Mouse (Mus musculus): ENCODE data around the gene Nbr1. TPM values are rescaled to one million over a fixed set of nuclear protein-coding genes. Genes with fewer than 3 reads are reported as not detected.
"Not testable (repeated sequence)": the region's sequence is repeated elsewhere in the genome, so short reads cannot be mapped to it uniquely, and the experiment has no call there.

Gene Nbr1
- polyA plus RNA-seq, 1 experiment from 2014 or later = 98.4 TPM

DNA sequence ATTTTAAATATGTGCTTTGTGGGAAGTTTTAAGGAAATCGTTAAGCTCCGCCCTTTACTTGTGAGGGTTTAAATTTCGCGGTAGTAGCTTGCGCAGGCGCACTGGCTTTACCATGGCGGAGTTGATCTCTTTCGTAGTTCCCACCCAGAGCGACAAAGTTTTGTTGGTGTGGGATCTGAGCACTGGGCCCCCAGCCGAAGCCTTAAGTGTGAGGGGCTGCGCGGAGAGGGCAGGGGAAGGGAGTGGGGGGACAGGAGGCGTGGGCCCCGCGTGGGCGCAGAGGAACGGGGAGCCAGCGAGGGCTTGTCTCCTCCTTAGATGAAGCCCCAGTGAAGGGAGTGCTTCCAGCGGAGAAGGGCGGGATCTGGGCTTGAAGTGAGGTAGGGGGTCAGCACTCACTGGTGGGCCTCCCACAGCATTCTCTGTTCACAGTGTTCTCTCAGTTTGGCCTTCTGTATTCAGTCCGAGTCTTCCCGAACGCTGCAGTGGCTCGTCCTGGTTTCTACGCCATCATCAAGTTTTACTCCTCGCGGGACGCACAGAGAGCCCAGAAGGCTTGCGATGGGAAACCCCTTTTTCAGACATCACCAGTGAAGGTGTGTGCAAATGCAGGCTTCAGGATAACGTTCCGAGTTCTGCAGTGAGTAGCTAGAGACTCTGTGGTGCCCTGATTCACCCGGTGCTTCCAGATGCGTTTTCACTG lies 76.1 kb downstream of the Nbr1 start:
- Histone ChIP-seq H3K4me2 (ENCODE audit: low read length) (peak overlapping the region; percentile 99), H3K9me3 (replicated peaks; ENCODE audit: control insufficient read depth, low read length, poor library complexity, severe bottlenecking) (no peaks in the 10 kb centered on the region), H3K27ac (ENCODE audit: low read length) (peak overlapping the region; percentile 81), H3K9ac (ENCODE audit: low read depth, low read length) (peak overlapping the region; percentile 68), H3K4me1 (ENCODE audit: control insufficient read depth, insufficient read depth, low read length) (peaks cover 8% of the 10 kb centered on the region), H3K36me3 (ENCODE audit: control insufficient read depth, insufficient read depth, low read length) (no peaks in the 10 kb centered on the region), H3K27me3 (ENCODE audit: control insufficient read depth, insufficient read depth, low read depth, low read length) (no peaks in the 10 kb centered on the region), H3K4me3 (ENCODE audit: low read depth, low read length) (peak overlapping the region; percentile 75)
- ATAC-seq = no peak; the same call in none of the 2 replicates
- WGBS = under 1% methylated on average over 33 of the region's 33 CpGs

- not testable (repeated sequence) for H3K27ac ChIP-seq (ENCODE audit: low read length); H3K36me3 ChIP-seq (ENCODE audit: control insufficient read depth, insufficient read depth, low read length); H3K4me2 ChIP-seq (ENCODE audit: low read length); H3K9ac ChIP-seq (ENCODE audit: low read depth, low read length); H3K27me3 ChIP-seq (ENCODE audit: control insufficient read depth, insufficient read depth, low read depth, low read length); H3K9me3 ChIP-seq (replicated peaks; ENCODE audit: control insufficient read depth, low read length, poor library complexity, severe bottlenecking); ATAC-seq; H3K4me3 ChIP-seq (ENCODE audit: low read depth, low read length); H3K4me1 ChIP-seq (ENCODE audit: control insufficient read depth, insufficient read depth, low read length)
- 77% methylated on average over 4 of the region's 5 CpGs for WGBS
These were observed 76.9 kb downstream of the Nbr1 start for GRCm38 (mm10) chr11:101628733-101629417.

Other genes starting within 250 kb of the Nbr1 start
- gene Becn1, start 249.9 kb upstream of the Nbr1 start, polyA plus RNA-seq (2015; fragmentation: Nextera tagmentation; extraction: Ambion mirVana) = 159 and 177 TPM in 2 replicates
- gene Psme3, start 235.9 kb upstream of the Nbr1 start, polyA plus RNA-seq (2015; fragmentation: Nextera tagmentation; extraction: Ambion mirVana) = 107 and 121 TPM in 2 replicates
- gene Aoc2, start 227.1 kb upstream of the Nbr1 start, polyA plus RNA-seq (2015; fragmentation: Nextera tagmentation; extraction: Ambion mirVana) = 2.0 and 2.2 TPM in 2 replicates
- 0.13 and 0.14 TPM in 2 replicates for gene Aoc3, start 221.5 kb upstream of the Nbr1 start, polyA plus RNA-seq (2015; fragmentation: Nextera tagmentation; extraction: Ambion mirVana)
- not detected in 2 replicates for gene G6pc, start 184.6 kb upstream of the Nbr1 start, polyA plus RNA-seq (2015; fragmentation: Nextera tagmentation; extraction: Ambion mirVana)
- 96.2 and 98.2 TPM in 2 replicates for gene Aarsd1, start 134.5 kb upstream of the Nbr1 start, polyA plus RNA-seq (2015; fragmentation: Nextera tagmentation; extraction: Ambion mirVana)
- 7.0 and 7.9 TPM in 2 replicates for gene Gm27029, start 127.4 kb upstream of the Nbr1 start, polyA plus RNA-seq (2015; fragmentation: Nextera tagmentation; extraction: Ambion mirVana)
- gene Rundc1, start 127.1 kb upstream of the Nbr1 start, polyA plus RNA-seq (2015; fragmentation: Nextera tagmentation; extraction: Ambion mirVana) = 32.1 and 32.6 TPM in 2 replicates
- 3.0 and 3.1 TPM in 2 replicates for gene Ptges3l, start 126.8 kb upstream of the Nbr1 start, polyA plus RNA-seq (2015; fragmentation: Nextera tagmentation; extraction: Ambion mirVana)
- gene Rpl27, start 109.9 kb upstream of the Nbr1 start, polyA plus RNA-seq (2015; fragmentation: Nextera tagmentation; extraction: Ambion mirVana) = 185 and 220 TPM in 2 replicates
- 2.5 and 3.1 TPM in 2 replicates for gene Ifi35, start 103.7 kb upstream of the Nbr1 start, polyA plus RNA-seq (2015; fragmentation: Nextera tagmentation; extraction: Ambion mirVana)
- gene Rnd2, start 87.2 kb upstream of the Nbr1 start, polyA plus RNA-seq (2015; fragmentation: Nextera tagmentation; extraction: Ambion mirVana) = 67.7 and 76.5 TPM in 2 replicates
- gene Vat1, start 85.9 kb upstream of the Nbr1 start, polyA plus RNA-seq (2015; fragmentation: Nextera tagmentation; extraction: Ambion mirVana) = 134 and 145 TPM in 2 replicates
- gene Brca1, start 194 bp upstream of the Nbr1 start, polyA plus RNA-seq (2015; fragmentation: Nextera tagmentation; extraction: Ambion mirVana) = 1.9 TPM in 2 replicates
- 2.2 and 3.2 TPM in 2 replicates for gene Tmem106a, start 30.1 kb downstream of the Nbr1 start, polyA plus RNA-seq (2015; fragmentation: Nextera tagmentation; extraction: Ambion mirVana)
- not detected in 2 replicates for gene Gm11634, start 47.1 kb downstream of the Nbr1 start, polyA plus RNA-seq (2015; fragmentation: Nextera tagmentation; extraction: Ambion mirVana)
- gene Rdm1, start 75.0 kb downstream of the Nbr1 start, polyA plus RNA-seq (2015; fragmentation: Nextera tagmentation; extraction: Ambion mirVana) = 10.6 and 10.7 TPM in 2 replicates
- 6.2 and 6.8 TPM in 2 replicates for gene Arl4d, start 113.4 kb downstream of the Nbr1 start, polyA plus RNA-seq (2015; fragmentation: Nextera tagmentation; extraction: Ambion mirVana)
- 32.0 and 34.3 TPM in 2 replicates for gene Dhx8, start 180.8 kb downstream of the Nbr1 start, polyA plus RNA-seq (2015; fragmentation: Nextera tagmentation; extraction: Ambion mirVana)
- 7.5 and 9.8 TPM in 2 replicates for gene Etv4, start 233.2 kb downstream of the Nbr1 start, polyA plus RNA-seq (2015; fragmentation: Nextera tagmentation; extraction: Ambion mirVana)

All from midbrain, embryonic 16.5 days (tissue).